Mouse (Mus musculus) heart, postnatal 4 days (tissue): ENCODE data around the gene Zcwpw1. TPM values are rescaled to one million over a fixed set of nuclear protein-coding genes. Genes with fewer than 3 reads are reported as not detected.
"Not testable (repeated sequence)": the region's sequence is repeated elsewhere in the genome, so short reads cannot be mapped to it uniquely, and the experiment has no call there.

ENCODE experiments used
- DNase-seq: peaks from one replicate; pipeline ENCODE4 v3.0.0; 2021
- total RNA-seq, 2 experiments: library from RNA; stranded (reverse); gene quantifications; 2 replicates each; pipeline ENCODE4 v1.2.3; 2021

Zcwpw1 gene
- total RNA-seq = 1 to 10 TPM; 2.4 to 3.2 TPM

GRCm38 (mm10) chr5:137787151-137787928 is at the start of gene Zcwpw1, which contains the start of gene Mepce:
TSS of gene Zcwpw1 (plus strand) at chr5:137787798.
TSS of gene Mepce (minus strand) at chr5:137787655.
- peak; percentile 98 for DNase-seq

- no peak for DNase-seq
Observed at GRCm38 (mm10) chr5:137738516-137738915, 49.1 kb upstream of the Zcwpw1 start.

- DNase-seq = no peak
Observed at GRCm38 (mm10) chr5:137739471-137739870, 48.1 kb upstream of the Zcwpw1 start.

- DNase-seq = no peak
Observed at GRCm38 (mm10) chr5:137740506-137740905, 47.1 kb upstream of the Zcwpw1 start.

- peak; percentile 84 for DNase-seq
Observed at GRCm38 (mm10) chr5:137741023-137741931, 46.3 kb upstream of the Zcwpw1 start, which contains the start of gene Nyap1. TSS of gene Nyap1 (minus strand) at chr5:137741607.

DNA sequence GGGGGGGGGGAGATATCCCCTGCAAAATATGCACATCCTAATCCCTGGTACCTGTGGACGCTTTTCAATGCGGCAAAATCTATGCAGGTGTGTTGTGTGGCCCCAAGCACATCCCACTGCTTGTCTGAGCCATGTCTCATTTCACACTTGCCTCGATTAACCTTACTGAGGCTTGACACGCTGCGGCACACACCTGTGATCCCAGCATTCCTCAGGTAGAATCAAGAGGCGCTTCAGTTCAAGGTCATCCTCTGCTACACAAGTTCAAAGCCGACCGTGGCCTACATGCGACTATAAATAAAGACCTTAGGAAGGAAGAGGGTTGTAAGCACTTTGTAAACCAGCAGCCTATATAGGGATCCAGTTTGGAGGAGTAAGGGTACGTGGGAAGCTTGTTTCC is 45.5 kb upstream of the Zcwpw1 start:
- DNase-seq = no peak

DNA sequence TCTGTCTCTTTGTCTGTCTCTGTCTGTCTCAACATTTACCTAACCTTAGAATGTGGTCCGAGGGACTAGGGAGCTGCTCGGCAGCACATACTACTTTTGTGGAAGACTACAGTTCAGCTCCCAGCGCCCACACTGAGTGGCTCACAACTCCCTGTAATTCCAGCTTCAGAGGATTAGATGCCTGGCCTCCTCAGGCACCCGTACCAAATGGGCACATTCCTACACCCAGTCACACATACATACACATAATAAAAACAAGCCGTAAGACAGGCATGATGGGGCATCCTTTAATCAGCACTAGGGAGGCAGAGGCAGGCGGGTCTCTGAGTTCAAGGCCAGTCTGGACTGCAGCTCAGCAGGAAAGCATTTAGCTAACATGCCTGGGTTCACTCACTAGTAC is 44.8 kb upstream of the Zcwpw1 start:
- no peak for DNase-seq

DNA sequence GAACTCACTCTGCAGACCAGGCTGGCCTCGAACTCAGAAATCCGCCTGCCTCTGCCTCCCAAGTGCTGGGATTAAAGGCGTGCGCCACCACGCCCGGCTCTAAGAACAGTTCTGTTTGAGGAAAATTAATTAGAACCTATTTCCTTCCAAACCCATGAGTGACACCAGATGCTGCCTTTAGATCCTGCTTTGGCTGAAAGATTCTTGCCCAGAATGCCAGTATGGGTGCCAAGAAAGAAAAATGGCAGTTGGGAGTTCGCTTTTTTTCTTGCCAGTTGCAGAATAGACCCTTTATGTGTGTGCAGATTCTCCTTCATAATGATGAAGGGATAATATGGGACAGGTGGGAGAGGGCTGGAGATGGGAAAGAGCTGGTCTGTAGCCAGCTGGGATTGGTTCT is 43.4 kb upstream of the Zcwpw1 start:
- DNase-seq = no peak

DNA sequence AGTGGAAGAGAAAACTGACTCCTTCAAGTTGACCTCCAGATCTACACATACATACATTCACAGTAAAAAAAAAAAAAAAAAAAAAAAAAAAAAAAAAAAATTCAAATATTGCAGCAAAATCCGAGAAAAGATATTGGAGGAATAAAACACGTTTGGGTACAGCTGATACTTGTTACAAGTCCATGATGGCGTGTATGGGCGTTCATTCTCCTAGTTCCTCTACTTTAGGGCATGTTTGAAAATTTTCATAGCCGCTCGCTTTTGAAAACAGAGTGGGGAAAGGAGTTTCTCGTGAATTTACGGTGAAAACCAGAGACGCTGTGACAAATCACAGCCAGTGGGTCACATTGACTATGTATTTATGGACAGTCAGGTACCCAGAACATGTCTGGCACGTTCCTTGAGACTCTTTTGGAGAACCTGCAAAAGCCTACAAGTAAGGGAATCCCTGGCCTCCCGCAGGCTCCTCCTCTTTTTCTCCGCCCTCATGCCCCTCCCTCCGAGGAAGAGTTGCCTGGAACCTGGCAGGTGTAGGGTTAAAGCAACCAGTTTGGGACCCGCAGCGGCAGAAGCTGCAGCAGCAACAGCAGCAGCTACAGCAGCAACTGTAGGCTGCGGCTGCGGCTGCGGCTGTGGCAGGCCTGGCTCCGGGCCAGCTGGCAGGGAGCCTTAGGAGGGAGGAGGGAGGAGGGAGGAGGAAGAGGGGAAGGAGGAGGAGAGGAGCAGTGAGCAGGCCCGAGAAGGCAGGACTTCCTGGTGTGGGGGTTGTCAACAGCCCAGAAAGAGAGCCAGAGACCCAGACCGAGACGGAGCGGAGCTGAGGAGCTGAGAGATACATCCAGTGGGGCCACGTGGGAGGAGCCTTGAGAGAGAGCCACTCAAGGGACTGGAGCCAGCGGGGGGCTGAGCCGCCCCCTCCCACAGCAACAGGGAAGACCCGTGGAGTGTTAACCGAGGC is 42.1 kb upstream of the Zcwpw1 start, which contains the start of gene Tsc22d4:
Gene Tsc22d4 (plus strand): TSS at position 517 of the 958 bp plus-strand sequence.
- peak; percentile 97 for DNase-seq

- peak; percentile 85 for DNase-seq
Observed at GRCm38 (mm10) chr5:137746282-137746850, 41.2 kb upstream of the Zcwpw1 start.

GRCm38 (mm10) chr5:137746851-137747325 is 40.7 kb upstream of the Zcwpw1 start:
- peak; percentile 47 for DNase-seq

DNA sequence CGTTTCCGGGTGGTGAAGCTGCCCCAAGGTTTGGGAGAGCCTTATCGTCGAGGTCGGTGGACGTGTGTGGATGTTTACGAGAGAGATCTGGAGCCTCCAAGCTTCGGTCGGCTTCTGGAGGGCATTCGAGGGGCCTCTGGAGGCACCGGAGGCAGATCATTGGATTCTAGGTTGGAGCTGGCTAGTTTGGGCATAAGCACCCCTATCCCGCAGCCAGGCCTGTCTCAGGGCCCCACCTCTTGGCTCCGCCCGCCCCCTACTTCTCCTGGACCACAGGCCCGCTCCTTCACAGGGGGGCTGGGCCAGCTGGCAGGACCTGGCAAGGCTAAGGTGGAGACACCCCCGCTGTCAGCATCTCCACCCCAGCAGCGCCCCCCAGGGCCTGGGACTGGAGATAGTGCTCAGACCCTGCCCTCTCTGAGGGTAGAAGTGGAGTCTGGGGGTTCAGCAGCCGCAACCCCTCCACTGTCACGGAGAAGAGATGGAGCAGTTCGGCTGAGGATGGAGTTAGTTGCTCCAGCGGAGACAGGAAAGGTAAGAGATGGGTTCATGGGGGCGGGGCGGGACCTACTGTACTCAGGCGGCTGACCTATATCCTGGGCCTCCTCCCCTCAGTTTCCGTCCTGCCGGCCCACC is 40.2 kb upstream of the Zcwpw1 start:
- DNase-seq = peak; percentile 67

DNA sequence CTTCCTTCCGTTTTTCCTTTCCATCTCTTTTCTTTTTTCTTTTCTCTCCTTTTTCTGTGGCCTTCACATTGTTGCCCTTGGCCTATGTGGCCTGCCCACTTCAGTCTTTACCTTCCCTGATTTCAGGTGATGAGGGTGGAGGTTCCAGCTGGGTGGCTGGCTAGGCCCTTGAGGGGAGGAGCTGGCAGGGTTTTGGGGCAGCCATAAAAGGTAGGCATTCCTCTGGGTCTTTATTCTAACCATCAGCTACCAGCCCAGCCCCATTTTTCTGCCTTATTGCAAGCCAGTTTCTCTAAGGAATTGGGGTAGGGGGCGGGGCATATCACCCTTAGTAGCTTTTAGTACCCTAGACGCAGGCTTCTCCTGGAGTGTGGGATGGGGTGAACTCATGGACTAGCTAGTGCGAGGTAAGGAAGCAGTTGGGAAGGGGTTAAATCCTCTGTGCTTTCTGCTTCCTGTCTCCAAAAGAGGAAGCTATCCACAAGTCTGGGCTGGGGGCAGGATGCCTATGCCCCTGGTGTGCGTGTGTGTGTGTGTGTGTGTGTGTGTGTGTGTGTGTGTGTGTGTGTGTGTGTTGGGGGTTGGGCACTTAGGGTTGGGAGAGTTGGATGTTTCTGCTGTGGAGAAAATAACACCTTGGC is 39.3 kb upstream of the Zcwpw1 start:
- DNase-seq = peak; percentile 57

GRCm38 (mm10) chr5:137749196-137749836 is 38.3 kb upstream of the Zcwpw1 start:
- no peak for DNase-seq

- not testable (repeated sequence) for DNase-seq
Observed at GRCm38 (mm10) chr5:137750212-137750611, 37.4 kb upstream of the Zcwpw1 start.

- peak; percentile 44 for DNase-seq
Observed at GRCm38 (mm10) chr5:137751221-137751887, 36.2 kb upstream of the Zcwpw1 start.

GRCm38 (mm10) chr5:137751988-137752387 is 35.6 kb upstream of the Zcwpw1 start:
- DNase-seq = no peak

GRCm38 (mm10) chr5:137753111-137753832 is 34.3 kb upstream of the Zcwpw1 start:
- DNase-seq = peak; percentile 51

DNA sequence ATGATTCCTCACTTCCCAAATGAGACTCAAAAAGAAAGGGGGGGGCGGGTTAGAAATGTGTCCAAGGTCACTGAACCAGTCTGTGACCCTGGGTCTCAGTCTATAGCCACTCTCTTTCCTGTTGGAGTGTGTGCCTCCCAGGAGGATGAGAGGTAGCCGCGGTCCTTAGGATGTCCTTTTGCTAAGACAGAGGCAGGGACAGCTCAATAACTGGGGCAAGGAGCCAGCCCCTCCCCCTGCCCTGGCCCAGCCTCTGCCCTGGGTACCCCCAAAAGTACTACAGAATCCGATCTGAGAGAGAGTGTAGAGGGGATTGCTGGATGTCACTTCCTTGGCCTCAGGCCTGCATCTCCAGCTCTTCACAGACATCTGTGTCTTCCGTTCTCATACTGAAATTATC is 32.2 kb upstream of the Zcwpw1 start:
- DNase-seq = no peak
